Mouse (Mus musculus) ES-E14 (cell line): ENCODE results near the gene Foxj2.

Source experiments
- HCFC1 ChIP-seq: IDR thresholded peaks from 2 replicates; pipeline ENCODE4 v1.6.1; 2012; ENCODE audit warnings: low read length, inconsistent platforms, borderline replicate concordance; ENCODE audit not compliant: insufficient read depth
- MAFK ChIP-seq: IDR thresholded peaks from 2 replicates; pipeline ENCODE4 v1.6.1; 2014; ENCODE audit warnings: mild to moderate bottlenecking, low read depth, low read length, inconsistent platforms; ENCODE audit not compliant: insufficient read depth

DNA sequence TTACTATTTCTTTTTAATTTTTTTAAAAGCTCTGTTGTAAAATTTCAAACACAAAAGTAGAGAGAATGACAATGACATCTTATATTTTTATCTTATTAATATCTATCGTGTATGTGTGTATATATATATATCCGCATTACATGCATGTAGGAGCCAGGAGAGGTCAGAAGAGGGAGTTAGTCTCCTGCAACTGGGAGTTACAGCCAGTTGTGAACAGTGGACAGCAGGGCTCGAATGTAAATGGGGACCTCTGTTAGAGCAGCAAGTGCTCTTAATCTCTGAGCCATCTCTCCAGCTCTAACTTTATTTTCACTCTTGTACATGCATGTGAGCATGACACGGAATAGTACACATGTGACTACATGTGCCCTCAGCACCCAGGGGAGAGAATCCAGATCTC lies 7.0 kb upstream of the Foxj2 start:
- TF ChIP-seq HCFC1 (no peak), MAFK (no peak)
